Mouse (Mus musculus): ENCODE measurements around the gene Pex12. TPM values are rescaled to one million over a fixed set of nuclear protein-coding genes. Genes with fewer than 3 reads are reported as not detected.
"Not testable (repeated sequence)": the region's sequence is repeated elsewhere in the genome, so short reads cannot be mapped to it uniquely, and the experiment has no call there.

The Pex12 gene
- polyA plus RNA-seq (2015; fragmentation: Nextera tagmentation; extraction: Ambion mirVana), result 11.7 and 13.2 TPM in 2 replicates

GRCm38 (mm10) chr11:83302526-83303251 is at the start of gene Pex12:
Pex12 (minus strand) TSS chr11:83302586.
- peaks cover 49% of the 10 kb centered on the region for H3K4me1 ChIP-seq
- H3K4me3 ChIP-seq (replicated peaks), result peak within 1 kb of the TSS; percentile 94
- no peaks in the 10 kb centered on the region for H3K36me3 ChIP-seq
- no peaks in the 10 kb centered on the region for H3K9me3 ChIP-seq (replicated peaks)
- under 1% methylated on average over 51 of the region's 51 CpGs for WGBS
- no peaks in the 10 kb centered on the region for H3K27me3 ChIP-seq
- ATAC-seq (replicated peaks; ENCODE audit: low FRiP score), result peak; percentile 68
- H3K9ac ChIP-seq, result peak within 1 kb of the TSS; percentile 92
- H3K27ac ChIP-seq, result peak within 1 kb of the TSS; percentile 99
- H3K4me2 ChIP-seq, result peak within 1 kb of the TSS; percentile 80

GRCm38 (mm10) chr11:83341716-83342245 is 39.4 kb upstream of the Pex12 start:
- no peaks in the 10 kb centered on the region for H3K27me3 ChIP-seq
- H3K4me3 ChIP-seq (replicated peaks), result no peak overlapping the region
- H3K27ac ChIP-seq, result no peak overlapping the region
- no peaks in the 10 kb centered on the region for H3K9me3 ChIP-seq (replicated peaks)
- H3K4me2 ChIP-seq, result no peak overlapping the region
- 92% methylated on average over 3 of the region's 3 CpGs for WGBS
- H3K4me1 ChIP-seq, result no peaks in the 10 kb centered on the region
- H3K36me3 ChIP-seq, result peaks cover 91% of the 10 kb centered on the region
- ATAC-seq (replicated peaks; ENCODE audit: low FRiP score), result no peak
- H3K9ac ChIP-seq, result no peak overlapping the region

- no peak overlapping the region for H3K4me3 ChIP-seq (replicated peaks)
- H3K4me1 ChIP-seq, result no peaks in the 10 kb centered on the region
- peaks cover 93% of the 10 kb centered on the region for H3K36me3 ChIP-seq
- no peak overlapping the region for H3K27ac ChIP-seq
- H3K9ac ChIP-seq, result no peak overlapping the region
- no peak overlapping the region for H3K4me2 ChIP-seq
- WGBS, result 40% methylated on average over 2 of the region's 2 CpGs
- ATAC-seq (replicated peaks; ENCODE audit: low FRiP score), result no peak
- H3K27me3 ChIP-seq, result no peaks in the 10 kb centered on the region
- no peaks in the 10 kb centered on the region for H3K9me3 ChIP-seq (replicated peaks)
These were observed 37.3 kb upstream of the Pex12 start for GRCm38 (mm10) chr11:83339705-83340104.

GRCm38 (mm10) chr11:83335826-83336225 is 33.4 kb upstream of the Pex12 start:
- Histone ChIP-seq H3K9ac (no peak overlapping the region), H3K9me3 (replicated peaks) (no peaks in the 10 kb centered on the region), H3K4me3 (replicated peaks) (no peak overlapping the region), H3K27ac (no peak overlapping the region), H3K4me2 (no peak overlapping the region), H3K36me3 (peaks cover 85% of the 10 kb centered on the region), H3K4me1 (no peaks in the 10 kb centered on the region), H3K27me3 (no peaks in the 10 kb centered on the region)
- ATAC-seq (replicated peaks; ENCODE audit: low FRiP score), result no peak
- 89% methylated on average over 7 of the region's 7 CpGs for WGBS

- Histone ChIP-seq H3K4me3 (replicated peaks) (no peak overlapping the region), H3K4me2 (no peak overlapping the region), H3K9ac (no peak overlapping the region), H3K4me1 (no peaks in the 10 kb centered on the region), H3K27me3 (no peaks in the 10 kb centered on the region), H3K36me3 (peaks cover 81% of the 10 kb centered on the region), H3K9me3 (replicated peaks) (no peaks in the 10 kb centered on the region), H3K27ac (no peak overlapping the region)
- ATAC-seq (replicated peaks; ENCODE audit: low FRiP score), result no peak
- WGBS, result 59% methylated on average over 3 of the region's 3 CpGs
These were observed 25.0 kb upstream of the Pex12 start for GRCm38 (mm10) chr11:83327427-83327826.

- not testable (repeated sequence) for H3K9ac ChIP-seq; H3K9me3 ChIP-seq (replicated peaks); H3K27me3 ChIP-seq; H3K4me2 ChIP-seq; H3K4me1 ChIP-seq; H3K4me3 ChIP-seq (replicated peaks); H3K27ac ChIP-seq; ATAC-seq (replicated peaks; ENCODE audit: low FRiP score)
- peaks cover 83% of the 10 kb centered on the region for H3K36me3 ChIP-seq
- 93% methylated on average over 3 of the region's 3 CpGs for WGBS
These were observed 24.3 kb upstream of the Pex12 start for GRCm38 (mm10) chr11:83326692-83327091.

- WGBS, result 76% methylated on average over 4 of the region's 4 CpGs
- Histone ChIP-seq H3K36me3 (peaks cover 88% of the 10 kb centered on the region), H3K4me2 (no peak overlapping the region), H3K27ac (no peak overlapping the region), H3K4me1 (no peaks in the 10 kb centered on the region), H3K9me3 (replicated peaks) (no peaks in the 10 kb centered on the region), H3K9ac (no peak overlapping the region), H3K27me3 (no peaks in the 10 kb centered on the region), H3K4me3 (replicated peaks) (no peak overlapping the region)
- no peak for ATAC-seq (replicated peaks; ENCODE audit: low FRiP score)
These were observed 16.7 kb upstream of the Pex12 start for GRCm38 (mm10) chr11:83319048-83319447.

GRCm38 (mm10) chr11:83312471-83312870 is 10.1 kb upstream of the Pex12 start:
- Histone ChIP-seq H3K27ac (no peak overlapping the region), H3K36me3 (peaks cover 62% of the 10 kb centered on the region), H3K9me3 (replicated peaks) (no peaks in the 10 kb centered on the region), H3K4me3 (replicated peaks) (no peak overlapping the region), H3K27me3 (no peaks in the 10 kb centered on the region), H3K9ac (no peak overlapping the region), H3K4me1 (no peaks in the 10 kb centered on the region), H3K4me2 (no peak overlapping the region)
- 79% methylated on average over 5 of the region's 5 CpGs for WGBS
- no peak for ATAC-seq (replicated peaks; ENCODE audit: low FRiP score)

GRCm38 (mm10) chr11:83306700-83307253 is 4.4 kb upstream of the Pex12 start:
- no peak overlapping the region for H3K9ac ChIP-seq

GRCm38 (mm10) chr11:83304485-83304884 is 2.1 kb upstream of the Pex12 start:
- peaks cover 43% of the 10 kb centered on the region for H3K4me1 ChIP-seq
- peaks cover 12% of the 10 kb centered on the region; the same call in 1 of the 2 replicates for H3K36me3 ChIP-seq
- H3K27me3 ChIP-seq, result no peaks in the 10 kb centered on the region
- peak overlapping the region; percentile 99; the same call in 1 of the 2 replicates for H3K27ac ChIP-seq
- peak overlapping the region; percentile 80 for H3K4me2 ChIP-seq
- H3K9ac ChIP-seq, result no peak overlapping the region
- H3K4me3 ChIP-seq (replicated peaks), result peak overlapping the region; percentile 94
- WGBS, result 74% methylated on average over 2 of the region's 2 CpGs
- H3K9me3 ChIP-seq (replicated peaks), result no peaks in the 10 kb centered on the region
- ATAC-seq (replicated peaks; ENCODE audit: low FRiP score), result no peak

More at GRCm38 (mm10) chr11:83306700-83307253, 4.4 kb upstream of the Pex12 start:
- H3K27me3 ChIP-seq, result no peaks in the 10 kb centered on the region
- ATAC-seq (replicated peaks; ENCODE audit: low FRiP score), result no peak
- peaks cover 24% of the 10 kb centered on the region for H3K36me3 ChIP-seq
- no peak overlapping the region for H3K27ac ChIP-seq
- peaks cover 37% of the 10 kb centered on the region for H3K4me1 ChIP-seq
- no peaks in the 10 kb centered on the region for H3K9me3 ChIP-seq (replicated peaks)
- WGBS, result 63% methylated on average over 4 of the region's 4 CpGs
- H3K4me3 ChIP-seq (replicated peaks), result no peak overlapping the region
- H3K4me2 ChIP-seq, result no peak overlapping the region

GRCm38 (mm10) chr11:83303751-83304150 is 1.4 kb upstream of the Pex12 start:
- Histone ChIP-seq H3K27me3 (no peaks in the 10 kb centered on the region), H3K4me1 (peaks cover 43% of the 10 kb centered on the region), H3K36me3 (peaks cover 6% of the 10 kb centered on the region; the same call in 1 of the 2 replicates), H3K9me3 (replicated peaks) (no peaks in the 10 kb centered on the region), H3K4me3 (replicated peaks) (peak overlapping the region; percentile 94), H3K4me2 (peak overlapping the region; percentile 80), H3K27ac (peak overlapping the region; percentile 99), H3K9ac (peak overlapping the region; percentile 92)
- ATAC-seq (replicated peaks; ENCODE audit: low FRiP score), result 0 out of 2 replicates have a peak, but pooled peaks have one; percentile 9
- 24% methylated on average over 5 of the region's 5 CpGs for WGBS

GRCm38 (mm10) chr11:83302124-83302523 is 262 bp downstream of the Pex12 start:
- no peaks in the 10 kb centered on the region for H3K9me3 ChIP-seq (replicated peaks)
- peaks cover 55% of the 10 kb centered on the region for H3K4me1 ChIP-seq
- no peaks in the 10 kb centered on the region for H3K27me3 ChIP-seq
- peak overlapping the region; percentile 92 for H3K9ac ChIP-seq
- H3K36me3 ChIP-seq, result peaks cover 5% of the 10 kb centered on the region; the same call in 1 of the 2 replicates
- WGBS, result 5% methylated on average over 10 of the region's 10 CpGs
- peak overlapping the region; percentile 99 for H3K27ac ChIP-seq
- H3K4me3 ChIP-seq (replicated peaks), result peak overlapping the region; percentile 94
- no peak for ATAC-seq (replicated peaks; ENCODE audit: low FRiP score)
- H3K4me2 ChIP-seq, result peak overlapping the region; percentile 80

Data from kidney, embryonic 15.5 days (tissue).